Mouse (Mus musculus) CD4-positive, CD25-positive, alpha-beta regulatory T cell, adult 4 months (primary cell): Measurements from ENCODE around the gene Efna3. TPM values are rescaled to one million over a fixed set of nuclear protein-coding genes. Genes with fewer than 3 reads are reported as not detected.

Experiments
- ATAC-seq: one replicate; pipeline ENCODE4 v1.8.0; 2017
- polyA plus RNA-seq, 2 experiments: library from polyadenylated mRNA; unstranded; fragments of 100-300 nt; shearing (Covaris generic); gene quantifications; one replicate each; pipeline ENCODE4 v1.2.1; 2017

Efna3 gene
- polyA plus RNA-seq, 2 experiments from 2014 or later = not detected

- ATAC-seq = no peak
These were observed 6.6 kb downstream of the Efna3 start for GRCm38 (mm10) chr3:89315930-89316831.

- ATAC-seq = no peak
These were observed 7.4 kb downstream of the Efna3 start for GRCm38 (mm10) chr3:89315195-89315929.

- no peak for ATAC-seq
These were observed 8.0 kb downstream of the Efna3 start for GRCm38 (mm10) chr3:89314791-89315190.

- no peak for ATAC-seq
These were observed 8.4 kb downstream of the Efna3 start for GRCm38 (mm10) chr3:89314340-89314739.

- ATAC-seq = peak; percentile 71
These were observed 14.7 kb downstream of the Efna3 start for GRCm38 (mm10) chr3:89308089-89308488.

- ATAC-seq = no peak
These were observed 17.0 kb downstream of the Efna3 start for GRCm38 (mm10) chr3:89305551-89306325.

GRCm38 (mm10) chr3:89305105-89305504 is 17.7 kb downstream of the Efna3 start:
- no peak for ATAC-seq

- ATAC-seq = no peak
These were observed 18.3 kb downstream of the Efna3 start for GRCm38 (mm10) chr3:89304440-89304839.

GRCm38 (mm10) chr3:89300514-89300913 is 22.3 kb downstream of the Efna3 start:
- no peak for ATAC-seq

- ATAC-seq = no peak
These were observed 22.7 kb downstream of the Efna3 start for GRCm38 (mm10) chr3:89300071-89300470.

GRCm38 (mm10) chr3:89299499-89299898 is 23.3 kb downstream of the Efna3 start:
- peak; percentile 67 for ATAC-seq

- ATAC-seq = no peak
These were observed 23.9 kb downstream of the Efna3 start for GRCm38 (mm10) chr3:89298908-89299307.

GRCm38 (mm10) chr3:89296761-89297396 is 25.9 kb downstream of the Efna3 start:
- ATAC-seq = no peak

GRCm38 (mm10) chr3:89295685-89296230 is 27.0 kb downstream of the Efna3 start:
- ATAC-seq = no peak

- ATAC-seq = no peak
These were observed 28.6 kb downstream of the Efna3 start for GRCm38 (mm10) chr3:89294195-89294594.

- no peak for ATAC-seq
These were observed 29.4 kb downstream of the Efna3 start for GRCm38 (mm10) chr3:89293247-89293918.

GRCm38 (mm10) chr3:89292303-89292702 is 30.5 kb downstream of the Efna3 start:
- no peak for ATAC-seq

- no peak for ATAC-seq
These were observed 30.9 kb downstream of the Efna3 start for GRCm38 (mm10) chr3:89291874-89292273.

- ATAC-seq = no peak
These were observed 34.2 kb downstream of the Efna3 start for GRCm38 (mm10) chr3:89288503-89288928.

GRCm38 (mm10) chr3:89287286-89287685 is 35.5 kb downstream of the Efna3 start:
- no peak for ATAC-seq

GRCm38 (mm10) chr3:89285526-89285925 is 37.2 kb downstream of the Efna3 start:
- no peak for ATAC-seq
